Mouse (Mus musculus) liver, embryonic 13.5 days (tissue): Measurements from ENCODE around the gene Htr6. TPM values are rescaled to one million over a fixed set of nuclear protein-coding genes. Genes with fewer than 3 reads are reported as not detected.

Experiments
- ATAC-seq: fragments of 200-750 bp; cut with Nextera tagmentation; 2 replicates; pipeline ENCODE4 v1.8.0; 2017; ENCODE audit warnings: low read depth, mild to moderate bottlenecking, moderate number of reproducible peaks, moderate library complexity
- DNase-seq: peaks from one replicate; pipeline ENCODE4 v3.0.0; 2022
- H3K27ac ChIP-seq: fragments of 300-500 bp; sonication (generic); 2 replicates; pipeline ENCODE4 v1.5.1; 2015; ENCODE audit warnings: moderate library complexity, mild to moderate bottlenecking, inconsistent platforms
- H3K27me3 ChIP-seq: fragments of 300-500 bp; sonication (generic); 2 replicates; pipeline ENCODE4 v1.6.1; 2015; ENCODE audit warnings: mild to moderate bottlenecking, inconsistent platforms
- H3K36me3 ChIP-seq: fragments of 300-500 bp; sonication (generic); 2 replicates; pipeline ENCODE4 v1.6.1; 2015; ENCODE audit warnings: mild to moderate bottlenecking, inconsistent platforms
- H3K4me1 ChIP-seq: fragments of 300-500 bp; sonication (generic); replicated peaks from 2 replicates; pipeline ENCODE4 v1.6.1; 2015; ENCODE audit warnings: inconsistent platforms
- H3K4me2 ChIP-seq: fragments of 300-500 bp; sonication (generic); 2 replicates; pipeline ENCODE4 v1.6.1; 2015; ENCODE audit warnings: inconsistent platforms, mild to moderate bottlenecking, moderate library complexity
- H3K4me3 ChIP-seq: fragments of 300-500 bp; sonication (generic); replicated peaks from 2 replicates; pipeline ENCODE4 v1.5.1; 2015; ENCODE audit warnings: mild to moderate bottlenecking, inconsistent platforms
- H3K9ac ChIP-seq: fragments of 300-500 bp; sonication (generic); 2 replicates; pipeline ENCODE4 v1.6.1; 2015; ENCODE audit warnings: mild to moderate bottlenecking, inconsistent platforms
- H3K9me3 ChIP-seq: fragments of 300-500 bp; sonication (generic); replicated peaks from 2 replicates; pipeline ENCODE4 v1.6.1; 2016; ENCODE audit warnings: inconsistent platforms
- WGBS: fragments of 180-500 bp; shearing (Covaris S2); methylation state at CpG from one replicate; pipeline ENCODE4 v1.1.7; 2015; ENCODE audit not compliant: insufficient replicate concordance; 5-methylcytosine and 5-hydroxymethylcytosine counted together
- polyA plus RNA-seq: library from polyadenylated mRNA; unstranded; fragments of >200 nt; fragmentation: Nextera tagmentation; extraction: Ambion mirVana; gene quantifications from 2 replicates; pipeline ENCODE4 v1.2.1, GENCODE M21; 2015

Gene Htr6
- polyA plus RNA-seq, 1 experiment from 2014 or later = not detected

DNA sequence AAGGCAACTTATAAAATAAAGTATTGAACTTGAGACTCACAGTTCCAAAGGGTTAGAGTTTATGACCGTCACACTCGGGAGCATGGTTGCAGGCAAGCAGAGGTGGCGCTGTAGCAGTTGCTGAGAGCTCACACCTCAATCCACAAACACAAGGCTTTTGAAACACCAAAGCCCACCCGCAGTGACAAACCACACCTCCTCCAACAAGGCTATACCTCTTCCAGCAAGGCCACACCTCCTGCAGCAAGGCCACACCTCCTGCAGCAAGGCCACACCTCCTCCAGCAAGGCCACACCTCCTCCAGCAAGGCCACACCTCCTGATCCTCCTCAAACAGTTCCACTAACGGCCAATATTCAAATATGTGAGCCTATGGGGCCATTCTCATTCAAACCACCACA, 30.8 kb downstream of the Htr6 start:
- 79% methylated on average over 5 of the region's 5 CpGs for WGBS
- no peak overlapping the region for H3K4me2 ChIP-seq
- no peak overlapping the region for H3K4me3 ChIP-seq
- H3K9ac ChIP-seq = no peak overlapping the region
- no peak for DNase-seq
- no peaks in the 10 kb centered on the region for H3K4me1 ChIP-seq
- H3K27ac ChIP-seq = no peak overlapping the region
- H3K36me3 ChIP-seq = no peaks in the 10 kb centered on the region
- H3K9me3 ChIP-seq = no peaks in the 10 kb centered on the region; the same call in 1 of the 2 replicates
- ATAC-seq = no peak
- H3K27me3 ChIP-seq = peaks cover 14% of the 10 kb centered on the region; the same call in 1 of the 2 replicates

DNA sequence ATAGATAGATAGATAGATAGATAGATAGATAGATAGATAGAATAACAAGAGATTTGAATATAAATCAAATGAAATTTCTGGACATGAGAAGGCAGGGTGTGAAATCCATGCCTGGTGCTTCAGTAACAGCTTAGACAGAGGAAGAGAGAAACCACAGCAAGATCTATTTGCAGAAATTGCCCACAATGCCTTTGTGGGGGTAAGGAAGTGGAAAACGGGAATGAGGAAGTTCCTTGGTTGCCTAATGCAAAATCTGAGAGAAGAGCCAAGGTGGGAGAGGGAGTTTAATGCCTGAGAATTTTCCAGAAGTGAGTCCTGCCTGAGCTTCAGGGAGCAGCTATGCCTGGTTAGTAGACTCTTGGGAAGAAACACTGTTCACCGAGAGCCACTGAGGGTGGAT, 31.8 kb downstream of the Htr6 start:
- no peak overlapping the region for H3K4me2 ChIP-seq
- no peak overlapping the region for H3K27ac ChIP-seq
- ATAC-seq = no peak
- no peak for DNase-seq
- no peaks in the 10 kb centered on the region; the same call in 1 of the 2 replicates for H3K9me3 ChIP-seq
- H3K27me3 ChIP-seq = peaks cover 24% of the 10 kb centered on the region; the same call in 1 of the 2 replicates
- 44% methylated on average over 2 of the region's 2 CpGs for WGBS
- no peak overlapping the region for H3K4me3 ChIP-seq
- H3K36me3 ChIP-seq = no peaks in the 10 kb centered on the region
- H3K4me1 ChIP-seq = no peaks in the 10 kb centered on the region
- H3K9ac ChIP-seq = no peak overlapping the region

- 53% methylated on average over 5 of the region's 5 CpGs for WGBS
- Histone ChIP-seq H3K4me3 (no peak overlapping the region), H3K9ac (no peak overlapping the region), H3K4me1 (no peaks in the 10 kb centered on the region), H3K36me3 (no peaks in the 10 kb centered on the region), H3K9me3 (no peaks in the 10 kb centered on the region; the same call in 1 of the 2 replicates), H3K27me3 (peaks cover 25% of the 10 kb centered on the region; the same call in 1 of the 2 replicates), H3K4me2 (no peak overlapping the region), H3K27ac (no peak overlapping the region)
- DNase-seq (no peak), ATAC-seq (no peak)
These were observed 32.8 kb downstream of the Htr6 start for GRCm38 (mm10) chr4:139042611-139043010.

DNA sequence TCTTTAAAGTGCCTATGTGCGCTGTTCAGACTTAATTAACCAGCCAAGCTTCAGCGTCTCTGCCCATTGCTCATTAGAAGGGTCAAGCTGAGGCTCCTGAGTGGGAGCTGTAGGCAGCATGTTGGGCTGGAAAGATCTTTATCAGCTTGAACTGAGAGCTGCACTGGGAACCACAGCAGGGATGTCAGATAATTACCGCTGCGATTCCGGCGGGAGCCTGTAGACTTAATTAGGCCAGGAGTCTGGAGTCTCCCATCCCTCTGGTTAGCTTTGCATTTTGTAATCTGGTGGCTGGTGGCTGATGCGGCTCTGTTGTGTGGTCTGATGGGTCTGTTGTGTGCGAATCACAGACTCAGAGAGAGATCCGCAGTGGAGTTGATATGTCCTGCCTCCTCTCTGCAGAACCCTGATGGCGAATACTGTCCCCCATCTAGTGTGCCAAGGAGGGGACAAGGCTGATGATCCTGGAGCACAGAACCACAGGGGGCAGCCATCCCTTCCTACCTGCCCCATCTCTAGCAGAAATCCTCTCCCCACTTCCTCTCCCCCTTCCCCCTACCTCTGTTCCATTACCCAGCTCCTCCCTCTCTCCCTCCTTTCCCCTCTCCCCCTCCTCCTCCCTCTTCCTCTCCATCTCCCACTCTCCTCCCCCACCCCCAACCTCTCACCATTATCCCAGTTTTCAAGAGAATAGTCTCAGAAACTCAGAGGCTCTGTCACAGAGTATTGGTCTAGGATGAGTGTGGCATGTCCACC, 35.1 kb downstream of the Htr6 start:
- no peaks in the 10 kb centered on the region; the same call in 1 of the 2 replicates for H3K9me3 ChIP-seq
- DNase-seq (no peak), ATAC-seq (no peak)
- no peaks in the 10 kb centered on the region for H3K4me1 ChIP-seq
- H3K36me3 ChIP-seq = no peaks in the 10 kb centered on the region
- H3K9ac ChIP-seq = no peak overlapping the region
- peaks cover 25% of the 10 kb centered on the region; the same call in 1 of the 2 replicates for H3K27me3 ChIP-seq
- no peak overlapping the region for H3K4me3 ChIP-seq
- no peak overlapping the region for H3K4me2 ChIP-seq
- 9% methylated on average over 10 of the region's 10 CpGs for WGBS
- no peak overlapping the region for H3K27ac ChIP-seq

DNA sequence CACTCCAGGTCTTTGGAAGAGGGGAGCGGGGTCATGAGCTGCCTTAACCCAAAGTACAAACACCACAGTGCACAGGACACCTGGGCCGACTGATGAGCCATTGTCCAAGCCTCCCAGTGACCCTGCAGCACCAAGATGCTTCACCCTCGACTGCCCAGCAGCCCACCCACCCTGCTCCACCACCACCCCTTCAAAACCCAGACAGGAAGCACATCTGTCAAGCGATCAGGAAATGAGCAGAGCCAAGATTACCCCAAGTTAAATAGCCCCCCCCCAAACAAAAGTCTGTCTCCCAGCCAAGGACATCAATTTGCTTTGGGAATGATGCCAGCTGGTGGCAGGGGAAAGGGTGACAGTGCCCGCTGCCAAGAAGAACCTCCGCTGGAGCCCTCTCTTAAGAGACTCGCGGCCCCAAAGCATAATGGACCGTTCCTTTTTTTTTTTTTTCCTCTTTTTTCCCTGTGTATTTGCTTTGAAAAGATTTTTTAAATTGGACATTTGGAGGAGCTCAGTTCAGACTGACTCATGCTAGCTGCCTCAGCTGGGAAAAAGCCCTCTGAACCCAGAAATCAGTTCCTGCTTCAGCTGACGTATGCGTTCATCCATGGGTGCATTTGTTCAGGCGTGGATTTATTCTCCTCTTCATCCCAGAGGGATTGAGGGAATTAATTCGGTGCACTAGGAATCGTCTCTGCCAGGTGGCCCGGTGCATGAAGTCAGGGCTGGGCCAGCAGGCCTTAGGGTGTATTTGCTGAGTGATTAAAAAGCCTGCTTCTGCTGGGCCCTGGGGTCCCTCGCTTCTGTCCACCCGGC, 37.4 kb downstream of the Htr6 start:
- WGBS = 67% methylated on average over 17 of the region's 17 CpGs
- Histone ChIP-seq H3K9ac (no peak overlapping the region), H3K27me3 (peaks cover 25% of the 10 kb centered on the region; the same call in 1 of the 2 replicates), H3K27ac (no peak overlapping the region), H3K36me3 (no peaks in the 10 kb centered on the region), H3K9me3 (no peaks in the 10 kb centered on the region), H3K4me2 (no peak overlapping the region), H3K4me1 (no peaks in the 10 kb centered on the region), H3K4me3 (no peak overlapping the region)
- ATAC-seq (no peak), DNase-seq (no peak)

DNA sequence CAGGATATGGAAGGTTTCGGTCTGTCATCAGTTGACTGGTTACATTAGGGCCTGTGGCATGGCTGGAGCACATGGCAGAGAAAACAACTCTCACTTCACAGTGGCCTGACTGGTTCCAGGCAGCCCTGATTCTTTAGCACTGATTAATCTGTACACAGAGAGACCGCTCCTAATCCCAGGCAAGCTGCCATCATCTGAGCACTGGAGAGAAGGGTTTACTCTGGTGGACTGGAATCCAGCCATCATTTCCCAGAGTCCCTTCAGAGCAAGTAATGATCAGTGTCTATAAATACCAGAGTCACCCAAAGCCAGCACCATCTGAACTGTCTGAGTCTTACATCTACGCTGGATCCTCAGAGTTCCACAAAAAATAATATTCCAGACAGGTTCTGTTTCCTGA, 39.6 kb downstream of the Htr6 start:
- DNase-seq (no peak), ATAC-seq (no peak)
- Histone ChIP-seq H3K4me3 (no peak overlapping the region), H3K4me2 (no peak overlapping the region), H3K36me3 (no peaks in the 10 kb centered on the region), H3K4me1 (no peaks in the 10 kb centered on the region), H3K9ac (no peak overlapping the region), H3K27ac (no peak overlapping the region), H3K27me3 (peaks cover 21% of the 10 kb centered on the region; the same call in 1 of the 2 replicates), H3K9me3 (no peaks in the 10 kb centered on the region)
- WGBS = 77% methylated on average over 3 of the region's 3 CpGs

- Histone ChIP-seq H3K36me3 (no peaks in the 10 kb centered on the region), H3K9me3 (no peaks in the 10 kb centered on the region), H3K4me3 (no peak overlapping the region), H3K9ac (no peak overlapping the region), H3K27me3 (peaks cover 12% of the 10 kb centered on the region; the same call in 1 of the 2 replicates), H3K4me1 (no peaks in the 10 kb centered on the region), H3K27ac (no peak overlapping the region), H3K4me2 (no peak overlapping the region)
- 79% methylated on average over 3 of the region's 3 CpGs for WGBS
- ATAC-seq = no peak
- DNase-seq = no peak
These were observed 40.4 kb downstream of the Htr6 start for GRCm38 (mm10) chr4:139034942-139035341.

GRCm38 (mm10) chr4:139034540-139034939, 40.8 kb downstream of the Htr6 start:
- ATAC-seq (no peak), DNase-seq (no peak)
- H3K9me3 ChIP-seq = no peaks in the 10 kb centered on the region
- no peaks in the 10 kb centered on the region for H3K4me1 ChIP-seq
- no peak overlapping the region for H3K4me3 ChIP-seq
- H3K4me2 ChIP-seq = no peak overlapping the region
- no peak overlapping the region for H3K27ac ChIP-seq
- no peak overlapping the region for H3K9ac ChIP-seq
- 51% methylated on average over 4 of the region's 4 CpGs for WGBS
- no peaks in the 10 kb centered on the region for H3K36me3 ChIP-seq
- H3K27me3 ChIP-seq = peaks cover 10% of the 10 kb centered on the region; the same call in 1 of the 2 replicates

- H3K9me3 ChIP-seq = no peaks in the 10 kb centered on the region
- no peak overlapping the region for H3K9ac ChIP-seq
- H3K4me3 ChIP-seq = no peak overlapping the region
- DNase-seq (no peak), ATAC-seq (no peak)
- 0 out of 2 replicates have a peak, but pooled peaks cover 5% of the 10 kb centered on the region for H3K27me3 ChIP-seq
- WGBS = 67% methylated on average over 8 of the region's 8 CpGs
- no peak overlapping the region for H3K4me2 ChIP-seq
- no peaks in the 10 kb centered on the region for H3K4me1 ChIP-seq
- no peak overlapping the region for H3K27ac ChIP-seq
- no peaks in the 10 kb centered on the region for H3K36me3 ChIP-seq
These were observed 41.4 kb downstream of the Htr6 start for GRCm38 (mm10) chr4:139034010-139034367.

DNA sequence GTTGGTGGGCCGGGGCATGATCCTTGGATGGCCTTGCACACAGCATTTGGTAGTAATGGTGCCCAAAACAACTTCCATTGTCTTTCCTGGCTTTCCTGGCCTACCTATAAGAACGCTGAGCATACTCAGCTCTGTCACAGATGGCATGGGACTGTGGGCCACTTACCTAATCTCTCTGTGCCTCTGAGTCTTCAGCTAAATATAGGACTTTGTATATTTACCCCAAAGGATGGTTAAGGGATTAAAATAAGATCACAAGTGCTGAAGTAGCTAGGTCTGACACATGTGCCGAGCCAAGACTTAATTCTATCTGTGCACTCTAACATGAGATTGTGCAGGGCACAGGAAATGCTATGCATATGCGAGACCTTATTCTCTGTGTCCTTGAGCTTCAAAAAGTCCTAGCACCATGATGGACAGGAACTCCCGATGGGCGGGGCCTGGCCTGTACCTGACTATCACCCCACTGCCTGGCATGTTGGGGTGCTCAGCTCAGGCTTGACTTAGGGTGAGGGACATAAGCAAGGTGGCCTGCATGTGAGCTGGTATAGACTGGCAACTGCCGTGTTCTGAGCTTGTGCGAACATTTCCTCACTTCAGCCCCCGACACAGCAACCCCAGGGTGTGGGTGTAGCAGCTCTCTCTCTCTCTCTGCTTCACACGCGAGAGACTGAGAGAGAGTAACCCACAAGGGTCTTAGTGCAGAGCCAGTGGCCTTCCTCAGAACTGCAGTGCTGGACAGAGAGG, 41.9 kb downstream of the Htr6 start:
- H3K9ac ChIP-seq = no peak overlapping the region
- ATAC-seq = no peak
- no peaks in the 10 kb centered on the region for H3K4me1 ChIP-seq
- no peak overlapping the region for H3K27ac ChIP-seq
- WGBS = 65% methylated on average over 11 of the region's 11 CpGs
- DNase-seq = no peak
- no peaks in the 10 kb centered on the region for H3K36me3 ChIP-seq
- H3K4me3 ChIP-seq = no peak overlapping the region
- H3K27me3 ChIP-seq = no peaks in the 10 kb centered on the region
- H3K9me3 ChIP-seq = no peaks in the 10 kb centered on the region
- no peak overlapping the region for H3K4me2 ChIP-seq

DNA sequence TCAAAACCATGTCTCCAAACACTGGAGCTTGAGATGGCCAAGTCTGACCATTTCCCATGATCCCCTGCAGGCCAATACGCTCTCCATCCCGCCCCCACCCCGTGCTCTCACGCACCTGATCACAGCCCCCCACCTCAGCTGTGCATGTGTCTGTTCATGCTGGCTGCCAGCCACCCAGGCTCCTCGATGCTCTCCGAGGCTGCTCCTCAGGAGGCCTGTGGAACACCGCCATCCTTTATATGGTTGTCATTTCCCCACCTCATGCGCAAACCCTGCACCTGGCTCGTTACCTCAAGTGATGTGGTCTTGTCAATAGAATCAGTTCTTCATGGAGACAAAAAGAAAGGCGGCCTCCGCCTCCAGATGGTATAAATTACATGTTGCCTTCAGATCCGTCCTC, 42.8 kb downstream of the Htr6 start:
- Histone ChIP-seq H3K27ac (no peak overlapping the region), H3K9me3 (no peaks in the 10 kb centered on the region), H3K36me3 (no peaks in the 10 kb centered on the region), H3K4me3 (no peak overlapping the region), H3K4me1 (no peaks in the 10 kb centered on the region), H3K4me2 (no peak overlapping the region), H3K27me3 (no peaks in the 10 kb centered on the region), H3K9ac (no peak overlapping the region)
- DNase-seq = no peak
- 67% methylated on average over 12 of the region's 12 CpGs for WGBS
- no peak for ATAC-seq
